Mouse (Mus musculus) gastrocnemius, adult 8-10 months (tissue): Measurements from ENCODE around the gene Trmt1l. TPM values are rescaled to one million over a fixed set of nuclear protein-coding genes. Genes with fewer than 3 reads are reported as not detected.
A peak's percentile ranks its signal among the peaks of the same experiment; 100 is the strongest.

Source experiments
- DNase-seq, 2 experiments: peaks; one replicate each; pipeline ENCODE4 v3.0.0; 2022; ENCODE audit warnings: low spot score in 2 of 2
- microRNA-seq: library from miRNA; unstranded; fragments of <30 nt; microRNA quantifications from one replicate; pipeline ENCODE4 v1.2.0, GENCODE M21; 2022
- total RNA-seq, 4 experiments: library from RNA; stranded (reverse); gene quantifications; 2 replicates each; pipeline ENCODE4 v1.2.4; 2022

The Trmt1l gene
- total RNA-seq, 4 experiments from 2014 or later = 11.7 to 15.5 (median 13.7) TPM

- DNase-seq = no peak
These were observed 66.4 kb downstream of the Trmt1l start for GRCm38 (mm10) chr1:151494711-151495110.

GRCm38 (mm10) chr1:151495635-151496285, 67.4 kb downstream of the Trmt1l start:
- no peak for DNase-seq

- peak; percentile 5 to 8 for DNase-seq
These were observed 68.7 kb downstream of the Trmt1l start for GRCm38 (mm10) chr1:151497028-151497427.

GRCm38 (mm10) chr1:151497942-151498341, 69.6 kb downstream of the Trmt1l start:
- DNase-seq = no peak

GRCm38 (mm10) chr1:151498381-151498780, 70.0 kb downstream of the Trmt1l start:
- DNase-seq = no peak

GRCm38 (mm10) chr1:151499815-151500501, 71.6 kb downstream of the Trmt1l start:
- peak; percentile 17 to 46 for DNase-seq

- DNase-seq = peak; percentile 88
These were observed 72.4 kb downstream of the Trmt1l start, which contains the start of gene Rnf2 for GRCm38 (mm10) chr1:151500531-151501361. TSS of gene Rnf2 (minus strand) at chr1:151500955.

Small RNA genes within 50 kb of the gene (microRNA-seq; reads per million reads assigned to microRNA genes)
- gene Mir7682 = not detected

Other genes with a start within 250 kb of the Trmt1l start
- gene Gm47985, start 246.0 kb upstream of the Trmt1l start, total RNA-seq = under 1 TPM in 2 of 4 experiments, not detected in 2; 0.16 to 0.22 TPM
- gene Gm8947, start 236.2 kb upstream of the Trmt1l start, total RNA-seq = under 1 TPM in 1 of 4 experiments, not detected in 3; 0.24 TPM
- not detected for gene Gm47995, start 230.1 kb upstream of the Trmt1l start, total RNA-seq
- not detected for gene 3110040M04Rik, start 224.4 kb upstream of the Trmt1l start, total RNA-seq
- gene Gm47996, start 218.4 kb upstream of the Trmt1l start, total RNA-seq = under 1 TPM in 1 of 4 experiments, not detected in 3; 0.36 TPM
- gene Ivns1abp, start 84.1 kb upstream of the Trmt1l start, total RNA-seq = 100 to 1,000 TPM; 117 to 180 (median 157) TPM
- gene Swt1, start 87 bp upstream of the Trmt1l start, total RNA-seq = 1 to 10 TPM; 5.3 to 8.9 (median 6.3) TPM
- gene Rnf2, start 72.4 kb downstream of the Trmt1l start, total RNA-seq = 10 to 100 TPM in 2 of 4 experiments, 1 to 10 TPM in 2; 9.3 to 17.7 (median 10.5) TPM
- 10 to 100 TPM in 1 of 4 experiments, 1 to 10 TPM in 3; 5.7 to 11.8 (median 7.9) TPM for gene Fam129a, start 142.6 kb downstream of the Trmt1l start, total RNA-seq